Mouse (Mus musculus): ENCODE results near the gene Rnf217. TPM values are rescaled to one million over a fixed set of nuclear protein-coding genes. Genes with fewer than 3 reads are reported as not detected.

Gene Rnf217
- polyA plus RNA-seq, 1 experiment from 2014 or later = 1.9 TPM

- Histone ChIP-seq H3K4me1 (replicated peaks; ENCODE audit: control insufficient read depth, insufficient read depth, low read length) (peaks cover 3% of the 10 kb centered on the region; the same call in 1 of the 2 replicates), H3K9ac (ENCODE audit: low read depth, low read length) (no peak overlapping the region), H3K27me3 (replicated peaks; ENCODE audit: control insufficient read depth, insufficient read depth, low read length) (no peaks in the 10 kb centered on the region), H3K36me3 (ENCODE audit: control insufficient read depth, insufficient read depth) (no peaks in the 10 kb centered on the region), H3K4me2 (replicated peaks; ENCODE audit: low read depth) (no peak overlapping the region), H3K27ac (ENCODE audit: low read depth, low read length) (no peak overlapping the region), H3K9me3 (ENCODE audit: control insufficient read depth) (no peaks in the 10 kb centered on the region), H3K4me3 (ENCODE audit: low read depth, low read length) (no peak overlapping the region)
- no peak for ATAC-seq
- TF ChIP-seq CTCF (IDR thresholded peaks at IDR 0.05; ENCODE audit: low read depth) = no peak
- WGBS = 90% methylated on average over 6 of the region's 6 CpGs
Measured at GRCm38 (mm10) chr10:31544149-31544942, 64.6 kb downstream of the Rnf217 start.

- no peak for TF ChIP-seq CTCF (IDR thresholded peaks at IDR 0.05; ENCODE audit: low read depth)
- H3K4me1 ChIP-seq (replicated peaks; ENCODE audit: control insufficient read depth, insufficient read depth, low read length) = peaks cover 7% of the 10 kb centered on the region; the same call in 1 of the 2 replicates
- no peak overlapping the region for H3K9ac ChIP-seq (ENCODE audit: low read depth, low read length)
- no peak for ATAC-seq
- WGBS = 91% methylated on average over 4 of the region's 4 CpGs
- H3K4me3 ChIP-seq (ENCODE audit: low read depth, low read length) = no peak overlapping the region
- H3K4me2 ChIP-seq (replicated peaks; ENCODE audit: low read depth) = no peak overlapping the region
- H3K9me3 ChIP-seq (ENCODE audit: control insufficient read depth) = no peaks in the 10 kb centered on the region
- no peak overlapping the region for H3K27ac ChIP-seq (ENCODE audit: low read depth, low read length)
- H3K36me3 ChIP-seq (ENCODE audit: control insufficient read depth, insufficient read depth) = no peaks in the 10 kb centered on the region
- no peaks in the 10 kb centered on the region for H3K27me3 ChIP-seq (replicated peaks; ENCODE audit: control insufficient read depth, insufficient read depth, low read length)
Measured at GRCm38 (mm10) chr10:31540518-31540917, 68.5 kb downstream of the Rnf217 start.

GRCm38 (mm10) chr10:31539351-31539750 lies 69.6 kb downstream of the Rnf217 start:
- ATAC-seq = no peak
- WGBS = 91% methylated on average over 2 of the region's 2 CpGs

GRCm38 (mm10) chr10:31538721-31539120 lies 70.3 kb downstream of the Rnf217 start:
- no peaks in the 10 kb centered on the region for H3K27me3 ChIP-seq (replicated peaks; ENCODE audit: control insufficient read depth, insufficient read depth, low read length)
- no peak for TF ChIP-seq CTCF (IDR thresholded peaks at IDR 0.05; ENCODE audit: low read depth)
- H3K9ac ChIP-seq (ENCODE audit: low read depth, low read length) = no peak overlapping the region
- H3K27ac ChIP-seq (ENCODE audit: low read depth, low read length) = no peak overlapping the region
- H3K36me3 ChIP-seq (ENCODE audit: control insufficient read depth, insufficient read depth) = no peaks in the 10 kb centered on the region
- no peak for ATAC-seq
- H3K4me1 ChIP-seq (replicated peaks; ENCODE audit: control insufficient read depth, insufficient read depth, low read length) = peaks cover 7% of the 10 kb centered on the region; the same call in 1 of the 2 replicates
- H3K9me3 ChIP-seq (ENCODE audit: control insufficient read depth) = no peaks in the 10 kb centered on the region
- H3K4me3 ChIP-seq (ENCODE audit: low read depth, low read length) = no peak overlapping the region
- H3K4me2 ChIP-seq (replicated peaks; ENCODE audit: low read depth) = no peak overlapping the region
- 73% methylated on average over 3 of the region's 3 CpGs for WGBS

More at GRCm38 (mm10) chr10:31539351-31539750, 69.6 kb downstream of the Rnf217 start:
- Histone ChIP-seq H3K9ac (ENCODE audit: low read depth, low read length) (no peak overlapping the region), H3K4me1 (replicated peaks; ENCODE audit: control insufficient read depth, insufficient read depth, low read length) (peaks cover 7% of the 10 kb centered on the region; the same call in 1 of the 2 replicates), H3K27ac (ENCODE audit: low read depth, low read length) (no peak overlapping the region), H3K4me2 (replicated peaks; ENCODE audit: low read depth) (no peak overlapping the region), H3K4me3 (ENCODE audit: low read depth, low read length) (no peak overlapping the region), H3K9me3 (ENCODE audit: control insufficient read depth) (no peaks in the 10 kb centered on the region), H3K36me3 (ENCODE audit: control insufficient read depth, insufficient read depth) (no peaks in the 10 kb centered on the region), H3K27me3 (replicated peaks; ENCODE audit: control insufficient read depth, insufficient read depth, low read length) (no peaks in the 10 kb centered on the region)
- no peak for TF ChIP-seq CTCF (IDR thresholded peaks at IDR 0.05; ENCODE audit: low read depth)

- peak; percentile 76 for ATAC-seq
- 45% methylated on average over 2 of the region's 2 CpGs for WGBS
- Histone ChIP-seq H3K36me3 (ENCODE audit: control insufficient read depth, insufficient read depth) (no peaks in the 10 kb centered on the region), H3K27me3 (replicated peaks; ENCODE audit: control insufficient read depth, insufficient read depth, low read length) (no peaks in the 10 kb centered on the region), H3K4me2 (replicated peaks; ENCODE audit: low read depth) (no peak overlapping the region), H3K4me3 (ENCODE audit: low read depth, low read length) (no peak overlapping the region), H3K27ac (ENCODE audit: low read depth, low read length) (no peak overlapping the region), H3K9me3 (ENCODE audit: control insufficient read depth) (no peaks in the 10 kb centered on the region), H3K9ac (ENCODE audit: low read depth, low read length) (no peak overlapping the region), H3K4me1 (replicated peaks; ENCODE audit: control insufficient read depth, insufficient read depth, low read length) (peaks cover 7% of the 10 kb centered on the region; the same call in 1 of the 2 replicates)
- TF ChIP-seq CTCF (IDR thresholded peaks at IDR 0.05; ENCODE audit: low read depth) = no peak
Measured at GRCm38 (mm10) chr10:31538243-31538642, 70.7 kb downstream of the Rnf217 start.

- Histone ChIP-seq H3K27me3 (replicated peaks; ENCODE audit: control insufficient read depth, insufficient read depth, low read length) (no peaks in the 10 kb centered on the region), H3K9ac (ENCODE audit: low read depth, low read length) (no peak overlapping the region), H3K9me3 (ENCODE audit: control insufficient read depth) (no peaks in the 10 kb centered on the region), H3K4me3 (ENCODE audit: low read depth, low read length) (no peak overlapping the region), H3K36me3 (ENCODE audit: control insufficient read depth, insufficient read depth) (no peaks in the 10 kb centered on the region), H3K4me2 (replicated peaks; ENCODE audit: low read depth) (no peak overlapping the region), H3K27ac (ENCODE audit: low read depth, low read length) (no peak overlapping the region), H3K4me1 (replicated peaks; ENCODE audit: control insufficient read depth, insufficient read depth, low read length) (peaks cover 7% of the 10 kb centered on the region; the same call in 1 of the 2 replicates)
- WGBS = 69% methylated on average over 3 of the region's 3 CpGs
- no peak for ATAC-seq
- TF ChIP-seq CTCF (IDR thresholded peaks at IDR 0.05; ENCODE audit: low read depth) = no peak
Measured at GRCm38 (mm10) chr10:31537213-31537612, 71.8 kb downstream of the Rnf217 start.

All from intestine, postnatal 0 days (tissue).